Mouse (Mus musculus) erythroid progenitor cell, adult 5-6 weeks (primary cell): ENCODE measurements around the gene Esp31. TPM values are rescaled to one million over a fixed set of nuclear protein-coding genes. Genes with fewer than 3 reads are reported as not detected.

Experiments
- ATAC-seq: replicated peaks from 2 replicates; pipeline ENCODE4 v1.8.0; 2016; ENCODE audit warnings: moderate number of reproducible peaks, mild to moderate bottlenecking, moderate TSS enrichment, inconsistent platforms; ENCODE audit not compliant: poor library complexity, low FRiP score, severe bottlenecking
- total RNA-seq, 2 experiments: library from RNA; stranded (forward) in 1 of 2; stranded (reverse) in 1 of 2; fragments of 150-400 nt in 1 of 2; fragments of 186-747, 209-891 nt in 1 of 2; gene quantifications; 2 replicates each; pipeline versions ENCODE4 v1.2.3 to v1.2.4; 2015 to 2017; ENCODE audit warnings: low replicate concordance in 2 of 2

Esp31 gene
- total RNA-seq (2015; ENCODE audit: low replicate concordance) (not detected in 2 replicates), total RNA-seq (2017; ENCODE audit: low replicate concordance) (not detected in 2 replicates)

GRCm38 (mm10) chr17:38639147-38639546 lies at the start of gene Esp31:
Esp31 (plus strand) TSS chr17:38639447.
- ATAC-seq, result no peak

Other genes with a start within 250 kb of the Esp31 start
- not detected in 2 replicates for gene Esp36, start 219.3 kb upstream of the Esp31 start, total RNA-seq (2015; ENCODE audit: low replicate concordance)
- not detected in 2 replicates for gene Esp36, start 219.3 kb upstream of the Esp31 start, total RNA-seq (2017; ENCODE audit: low replicate concordance)
- not detected in 2 replicates for gene Esp34, start 85.3 kb upstream of the Esp31 start, total RNA-seq (2015; ENCODE audit: low replicate concordance)
- not detected in 2 replicates for gene Esp34, start 85.3 kb upstream of the Esp31 start, total RNA-seq (2017; ENCODE audit: low replicate concordance)